Mouse (Mus musculus) CH12.LX (cell line): ENCODE data around the gene H1foo.

Source experiments
- BHLHE40 ChIP-seq: IDR thresholded peaks from 2 replicates; pipeline ENCODE4 v1.6.1; 2011; ENCODE audit warnings: mild to moderate bottlenecking, low read depth, low read length, improper control_type of control experiment
- CTCF ChIP-seq, 2 experiments: IDR thresholded peaks in 1 of 2; conservative IDR thresholded peaks in 1 of 2; 2 replicates each; pipeline ENCODE4 v1.5.1; 2011 to 2012; ENCODE audit warnings: low read depth in 2 of 2, low read length in 2 of 2, improper control_type of control experiment in 1 of 2, inconsistent platforms in 1 of 2, mild to moderate bottlenecking in 1 of 2, moderate library complexity in 1 of 2
- E2F4 ChIP-seq: IDR thresholded peaks from 2 replicates; pipeline ENCODE4 v1.6.1; 2011; ENCODE audit warnings: low read depth, low read length, improper control_type of control experiment; ENCODE audit not compliant: insufficient replicate concordance
- ELF1 ChIP-seq: IDR thresholded peaks from 2 replicates; pipeline ENCODE4 v1.6.1; 2014; ENCODE audit warnings: low read depth, mild to moderate bottlenecking, inconsistent platforms, low read length, improper control_type of control experiment
- EP300 ChIP-seq: IDR thresholded peaks from 2 replicates; pipeline ENCODE4 v1.6.1; 2011; ENCODE audit warnings: low read length, improper control_type of control experiment
- IRF4 ChIP-seq: IDR thresholded peaks from 2 replicates; pipeline ENCODE4 v1.6.1; 2014; ENCODE audit warnings: low read depth, mild to moderate bottlenecking, inconsistent platforms, low read length, improper control_type of control experiment
- MAZ ChIP-seq: IDR thresholded peaks from 2 replicates; pipeline ENCODE4 v1.6.1; 2012; ENCODE audit warnings: low read depth, mild to moderate bottlenecking, inconsistent platforms, low read length, improper control_type of control experiment, moderate library complexity
- MEF2A ChIP-seq: IDR thresholded peaks from 2 replicates; pipeline ENCODE4 v1.6.1; 2014; ENCODE audit warnings: low read depth, mild to moderate bottlenecking, inconsistent platforms, low read length, improper control_type of control experiment, borderline replicate concordance
- MXI1 ChIP-seq: IDR thresholded peaks from 2 replicates; pipeline ENCODE4 v1.6.1; 2011; ENCODE audit warnings: mild to moderate bottlenecking, low read depth, low read length, improper control_type of control experiment
- POLR2A ChIP-seq: IDR thresholded peaks from 2 replicates; pipeline ENCODE4 v1.6.1; 2011; ENCODE audit warnings: low read depth, mild to moderate bottlenecking, improper control_type of control experiment, low read length
- TBP ChIP-seq: conservative IDR thresholded peaks from 2 replicates; pipeline ENCODE4 v1.6.1; 2011; ENCODE audit warnings: low read depth, low read length, improper control_type of control experiment
- USF1 ChIP-seq: IDR thresholded peaks from 2 replicates; pipeline ENCODE4 v1.6.1; 2014; ENCODE audit warnings: low read depth, mild to moderate bottlenecking, inconsistent platforms, low read length, improper control_type of control experiment
- ZMIZ1 ChIP-seq: IDR thresholded peaks from 2 replicates; pipeline ENCODE4 v1.6.1; 2012; ENCODE audit warnings: low read depth, mild to moderate bottlenecking, inconsistent platforms, low read length, improper control_type of control experiment

- TF ChIP-seq POLR2A (no peak), E2F4 (no peak), CTCF (conservative IDR thresholded peaks at IDR 0.05 in 1 of 2, IDR thresholded peaks at IDR 0.05 in 1 of 2; ENCODE audit: low read depth in 2 of 2, low read length in 2 of 2) (peak in 1 of 2 experiments; percentile 10; a peak in 1 of 4 replicates), BHLHE40 (peak; percentile 87), EP300 (no peak), USF1 (no peak), MAZ (no peak), IRF4 (no peak), TBP (no peak), ELF1 (no peak), MEF2A (no peak), ZMIZ1 (no peak), MXI1 (peak; percentile 19)
These were observed 49.6 kb downstream of the H1foo start for GRCm38 (mm10) chr6:115994146-115994876.
